Mouse (Mus musculus): ENCODE data around the gene Hunk.

Gene Hunk

DNA sequence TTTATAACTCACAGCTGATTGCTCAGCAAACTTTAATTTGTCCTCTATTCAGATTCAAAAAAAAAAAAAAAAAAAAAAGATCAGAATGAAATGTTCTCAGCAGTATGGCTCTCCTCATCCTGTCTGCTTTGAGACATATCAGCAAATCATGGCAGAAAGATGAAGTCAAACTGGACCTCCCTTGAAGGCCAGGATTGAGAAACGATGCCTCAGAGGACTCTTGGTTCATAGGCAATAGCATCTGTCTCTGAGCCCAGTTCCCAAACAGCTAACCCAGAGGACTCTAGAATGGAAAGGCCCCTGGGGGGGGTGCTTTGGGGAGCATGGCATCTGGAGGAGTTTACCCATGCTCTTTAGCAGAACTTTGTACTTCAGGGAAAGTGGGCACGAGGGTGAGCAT lies 119.9 kb downstream of the Hunk start:
- no peak for DNase-seq (ENCODE audit: low spot score)

- DNase-seq (ENCODE audit: low spot score): no peak
These were observed 125.9 kb downstream of the Hunk start for GRCm38 (mm10) chr16:90511551-90512296.

- DNase-seq (ENCODE audit: low spot score): no peak
These were observed 131.2 kb downstream of the Hunk start for GRCm38 (mm10) chr16:90517041-90517440.

DNA sequence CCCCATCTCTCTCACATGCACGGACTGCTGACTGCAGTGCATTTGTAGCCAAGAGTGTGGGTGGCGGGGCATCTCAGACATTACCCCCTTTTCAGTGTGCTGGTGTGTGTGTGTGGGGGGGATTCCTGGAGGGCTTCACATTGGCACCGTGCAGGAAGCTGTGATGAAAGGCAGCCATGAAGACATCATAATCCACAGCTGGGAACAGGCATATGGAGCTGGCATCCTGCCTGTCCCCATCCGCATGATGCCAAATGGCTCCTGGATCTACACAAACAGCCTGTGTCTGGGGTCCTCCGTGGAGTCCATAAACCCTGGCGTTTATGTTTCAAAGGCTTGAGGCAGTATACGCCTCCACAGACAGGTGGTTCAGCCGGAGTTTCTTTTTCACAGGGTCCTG lies 132.4 kb downstream of the Hunk start:
- peak; percentile 54 for DNase-seq (ENCODE audit: low spot score)

GRCm38 (mm10) chr16:90518732-90519295 lies 133.0 kb downstream of the Hunk start:
- DNase-seq (ENCODE audit: low spot score): no peak

- DNase-seq (ENCODE audit: low spot score): no peak
These were observed 135.6 kb downstream of the Hunk start for GRCm38 (mm10) chr16:90521191-90521950.

DNA sequence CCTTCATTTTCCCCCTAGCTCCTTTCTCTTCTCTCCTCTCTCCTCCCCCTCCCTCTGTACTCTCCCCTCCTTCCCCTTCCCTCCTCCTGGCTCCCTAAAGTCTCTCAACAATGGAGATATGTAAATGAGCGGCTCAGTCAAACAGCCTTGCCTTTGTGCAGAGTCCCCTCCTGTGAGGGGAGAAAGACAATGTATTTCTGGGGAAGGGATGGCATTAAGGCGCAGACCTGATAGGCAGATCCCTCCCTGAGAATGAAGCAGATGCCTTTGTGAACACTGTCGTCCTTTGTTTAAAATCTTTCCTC lies 136.1 kb downstream of the Hunk start:
- no peak for DNase-seq (ENCODE audit: low spot score)

- DNase-seq (ENCODE audit: low spot score): no peak
These were observed 136.8 kb downstream of the Hunk start for GRCm38 (mm10) chr16:90522575-90522974.

- DNase-seq (ENCODE audit: low spot score): no peak
These were observed 137.6 kb downstream of the Hunk start for GRCm38 (mm10) chr16:90523373-90523772.

GRCm38 (mm10) chr16:90523894-90524293 lies 138.1 kb downstream of the Hunk start:
- no peak for DNase-seq (ENCODE audit: low spot score)

GRCm38 (mm10) chr16:90524393-90524792 lies 138.6 kb downstream of the Hunk start:
- DNase-seq (ENCODE audit: low spot score): no peak

GRCm38 (mm10) chr16:90533119-90533673 lies 147.4 kb downstream of the Hunk start:
- no peak for DNase-seq (ENCODE audit: low spot score)

- no peak for DNase-seq (ENCODE audit: low spot score)
These were observed 148.8 kb downstream of the Hunk start for GRCm38 (mm10) chr16:90534591-90534990.

- DNase-seq (ENCODE audit: low spot score): no peak
These were observed 153.1 kb downstream of the Hunk start for GRCm38 (mm10) chr16:90538926-90539325.

DNA sequence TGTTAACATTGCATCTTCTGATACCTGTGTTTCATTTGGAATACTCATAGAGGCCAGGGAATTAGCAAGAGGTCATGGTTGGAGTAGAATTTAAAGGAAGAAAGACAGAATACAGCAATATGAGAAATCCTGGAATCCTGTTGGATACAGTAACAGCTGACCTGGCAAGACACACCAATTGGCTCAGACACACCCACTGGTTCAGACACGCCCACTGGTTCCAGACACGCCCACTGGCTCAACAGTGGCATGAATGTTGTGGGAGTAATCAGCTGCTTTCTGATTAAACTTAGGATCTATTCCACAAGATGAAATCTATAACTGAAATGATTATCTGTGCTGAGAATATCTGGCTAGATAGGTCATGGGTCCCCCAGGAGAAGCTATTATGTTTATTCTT lies 155.4 kb downstream of the Hunk start:
- no peak for DNase-seq (ENCODE audit: low spot score)

DNA sequence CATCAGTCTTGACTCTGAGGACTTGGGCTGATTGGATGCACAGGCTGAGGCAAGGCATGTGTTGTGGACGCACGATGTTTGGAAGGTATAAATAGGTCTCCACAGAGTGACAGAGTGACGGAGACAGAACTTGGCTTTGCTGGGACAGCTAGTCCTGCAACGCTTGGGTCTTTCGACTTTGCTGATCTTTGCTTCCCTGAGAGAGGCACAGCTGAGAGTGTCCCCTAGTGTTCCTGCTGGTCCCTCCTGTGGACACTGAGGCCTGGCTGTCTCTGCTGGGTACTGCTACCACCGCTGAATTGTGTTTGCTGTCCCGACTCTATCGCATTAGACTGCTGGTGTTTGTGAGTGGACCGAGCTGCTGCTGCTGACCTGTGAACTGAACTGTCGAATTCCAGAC lies 156.6 kb downstream of the Hunk start:
- DNase-seq (ENCODE audit: low spot score): no peak

- no peak for DNase-seq (ENCODE audit: low spot score)
These were observed 158.4 kb downstream of the Hunk start for GRCm38 (mm10) chr16:90544175-90544574.

GRCm38 (mm10) chr16:90545509-90545908 lies 159.7 kb downstream of the Hunk start:
- no peak for DNase-seq (ENCODE audit: low spot score)

GRCm38 (mm10) chr16:90546591-90546990 lies 160.8 kb downstream of the Hunk start:
- no peak for DNase-seq (ENCODE audit: low spot score)

GRCm38 (mm10) chr16:90547996-90548395 lies 162.2 kb downstream of the Hunk start:
- DNase-seq (ENCODE audit: low spot score): no peak
